ENCODE assay signal across 8 mouse cellular contexts in genomic region chr9:103761647-103762084, GRCm38 (mm10). TPM values are rescaled to one million over a fixed set of nuclear protein-coding genes. Genes with fewer than 3 reads are reported as not detected.
A peak's percentile ranks its signal among the peaks of the same experiment; 100 is the strongest.
DNase-seq lines count a peak whose midpoint lies in the region; ATAC-seq and TF ChIP-seq lines count a peak whose summit lies in the region.

TSS of gene Tmem108 (minus strand) at chr9:103761837.

- H3K9me3 ChIP-seq in hindbrain, postnatal 0 days (ENCODE audit: low read length): no peaks in the 10 kb centered on the region

- DNase-seq in Muller cell, postnatal 12 days (ENCODE audit: inconsistent ontology term): peak; percentile 83
- peak; percentile 96 to 98 for DNase-seq in cerebellum, postnatal 25 days
- peak; percentile 79 for DNase-seq in gastrocnemius, adult 2 months
- peak; percentile 96 for DNase-seq in hindbrain, postnatal 0 days (ENCODE audit: low spot score)
- DNase-seq in left cerebral cortex, adult 18-20 months (ENCODE audit: low spot score in 2 of 2): peak; percentile 89 to 93
- DNase-seq in lung, postnatal 36 days: peak; percentile 86
- peak; percentile 95 for DNase-seq in right cerebral cortex, adult 18-20 months
- peak; percentile 66 to 70 for DNase-seq in urinary bladder, adult 18-20 months (ENCODE audit: low spot score in 2 of 2)

- H3K9ac ChIP-seq in hindbrain, postnatal 0 days (replicated peaks; ENCODE audit: low read length): peak within 1 kb of the TSS; percentile 61

- WGBS in hindbrain, postnatal 0 days: under 1% methylated on average over 35 of the region's 51 CpGs

- no peak within 1 kb of the TSS for H3K27ac ChIP-seq in gastrocnemius, adult 2 months
- peak within 1 kb of the TSS; percentile 51; the same call in 1 of the 2 replicates for H3K27ac ChIP-seq in hindbrain, postnatal 0 days

- no peak for TF ChIP-seq CTCF in gastrocnemius, adult 2 months (IDR thresholded peaks at IDR 0.05)
- TF ChIP-seq CTCF in hindbrain, postnatal 0 days (IDR thresholded peaks at IDR 0.05; ENCODE audit: low read depth): no peak

- ATAC-seq in hindbrain, postnatal 0 days: peak; percentile 97

- H3K27me3 ChIP-seq in hindbrain, postnatal 0 days (ENCODE audit: insufficient read depth, low read length): peaks cover 4% of the 10 kb centered on the region; the same call in 1 of the 2 replicates

- H3K4me1 ChIP-seq in hindbrain, postnatal 0 days (ENCODE audit: insufficient read depth, low read length): 0 out of 2 replicates have a peak, but pooled peaks cover 9% of the 10 kb centered on the region

- H3K4me3 ChIP-seq in gastrocnemius, adult 2 months: peak within 1 kb of the TSS; percentile 73
- peak within 1 kb of the TSS; percentile 62 for H3K4me3 ChIP-seq in hindbrain, postnatal 0 days (ENCODE audit: low read length)

- H3K4me2 ChIP-seq in hindbrain, postnatal 0 days (ENCODE audit: low read depth, low read length): peak within 1 kb of the TSS; percentile 85

- no peaks in the 10 kb centered on the region for H3K36me3 ChIP-seq in hindbrain, postnatal 0 days (ENCODE audit: insufficient read depth, low read length)

- intact Hi-C loops in gastrocnemius, adult 2 months (cut with DNase I): no loop called here

RNA-seq across cellular contexts. Expression of gene Tmem108, which starts in this region (rescaled TPM):
- total RNA-seq in gastrocnemius, adult 2 months (2021): not detected
- 21.5 and 23.3 TPM in 2 replicates for total RNA-seq in hindbrain, postnatal 0 days (2014; rRNA removed)
- 23.8 and 24.4 TPM in 2 replicates for polyA plus RNA-seq in hindbrain, postnatal 0 days (2015; fragmentation: Nextera tagmentation; extraction: Ambion mirVana)
- total RNA-seq in left cerebral cortex, adult 18-20 months (2021): 10 to 100 TPM; 23.7 to 25.9 TPM

Comparison
In these comparisons a context has a peak if more than half of its experiments do, and no peak if none do; other contexts are left out.
1. RNA of gene Tmem108 (total RNA-seq): 23.7 to 25.9 TPM in left cerebral cortex, adult 18-20 months and 21.5 to 23.3 TPM in hindbrain, postnatal 0 days; not detected in gastrocnemius, adult 2 months; every median in the first group is over 10 times any median in the second.
2. Peak in DNase-seq and H3K4me3 ChIP-seq in gastrocnemius, adult 2 months; RNA of the gene not detected or under 1 TPM.
3. Peak in every context shown above with its lines, with median percentiles within 50 percentile points of each other: DNase-seq.